Mouse (Mus musculus) C2C12 (cell line): ENCODE measurements around the gene Aak1. TPM values are rescaled to one million over a fixed set of nuclear protein-coding genes. Genes with fewer than 3 reads are reported as not detected.

Experiments used
- H3K27me3 ChIP-seq: one replicate; pipeline ENCODE4 v1.6.1; 2011; ENCODE audit not compliant: control insufficient read depth, insufficient read depth, insufficient read length
- H3K36me3 ChIP-seq: one replicate; pipeline ENCODE4 v1.6.1; 2011; ENCODE audit not compliant: control insufficient read depth, insufficient read depth
- H3K4me3 ChIP-seq: one replicate; pipeline ENCODE4 v1.5.1; 2011; ENCODE audit warnings: mild to moderate bottlenecking, control low read depth; ENCODE audit not compliant: poor library complexity, insufficient read depth, severe bottlenecking
- H3K79me2 ChIP-seq: one replicate; pipeline ENCODE4 v1.6.1; 2011; ENCODE audit not compliant: control insufficient read depth, insufficient read depth
- H3K79me3 ChIP-seq: one replicate; pipeline ENCODE4 v1.6.1; 2011; ENCODE audit warnings: low read depth, control low read depth
- H3ac ChIP-seq: one replicate; pipeline ENCODE3; 2011; ENCODE audit warnings: low read depth; ENCODE audit not compliant: control insufficient read depth, insufficient read length
- CEBPB ChIP-seq: IDR thresholded peaks from one replicate; pipeline ENCODE4 v1.6.1; 2011; ENCODE audit warnings: low read depth, mild to moderate bottlenecking, control low read depth, moderate library complexity
- CTCF ChIP-seq: IDR thresholded peaks from one replicate; pipeline ENCODE4 v1.5.1; 2011; ENCODE audit not compliant: control insufficient read depth, insufficient read depth, insufficient read length
- FOSL1 ChIP-seq: IDR thresholded peaks from one replicate; pipeline ENCODE4 v1.8.0; 2011; ENCODE audit warnings: mild to moderate bottlenecking, low read length; ENCODE audit not compliant: poor library complexity, insufficient read depth, severe bottlenecking
- MAX ChIP-seq: IDR thresholded peaks from one replicate; pipeline ENCODE4 v1.6.1; 2011; ENCODE audit warnings: mild to moderate bottlenecking, control low read depth
- MYOD1 ChIP-seq: IDR thresholded peaks from one replicate; pipeline ENCODE4 v1.6.1; 2011; ENCODE audit warnings: low read depth; ENCODE audit not compliant: control insufficient read depth, insufficient read length
- MYOG ChIP-seq: IDR thresholded peaks from one replicate; pipeline ENCODE4 v1.6.1; 2011; ENCODE audit not compliant: control insufficient read depth, insufficient read length; ENCODE audit errors: extremely low read depth
- USF1 ChIP-seq: IDR thresholded peaks from one replicate; pipeline ENCODE4 v1.6.1; 2011; ENCODE audit warnings: low read depth, mild to moderate bottlenecking, control low read depth, moderate library complexity
- polyA plus RNA-seq: library from polyadenylated mRNA; unstranded; fragments of >200 nt; fragmentation: generic; extraction: Trizol; gene quantifications from one replicate; pipeline ENCODE4 v1.2.1, GENCODE M21; 2012; ENCODE audit warnings: missing spikeins

The Aak1 gene
- polyA plus RNA-seq, 1 experiment: 12.8 TPM

DNA sequence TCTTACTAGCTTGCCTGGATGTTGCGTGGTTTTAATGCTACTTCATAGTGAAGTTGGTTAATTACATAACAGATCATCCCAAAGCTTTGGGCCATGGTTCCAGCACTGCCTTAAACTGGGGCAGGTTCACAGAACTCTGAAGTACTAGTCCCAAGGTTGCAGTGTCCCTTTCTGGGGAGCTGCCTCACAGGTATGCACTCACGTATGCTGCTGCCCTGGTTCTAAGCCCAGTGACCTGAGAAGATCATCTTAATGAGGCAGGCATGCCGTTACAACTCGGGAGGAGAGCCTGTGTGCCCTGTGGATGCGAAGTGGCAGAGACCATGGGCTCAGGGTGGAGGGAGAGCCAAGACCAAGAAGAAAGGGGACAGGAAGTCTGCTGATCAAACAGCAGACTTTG, 29.4 kb upstream of the Aak1 start:
- H3K4me3 ChIP-seq: no peak overlapping the region
- no peaks in the 10 kb centered on the region for H3K27me3 ChIP-seq
- no peak overlapping the region for H3ac ChIP-seq
- no peaks in the 10 kb centered on the region for H3K79me2 ChIP-seq
- no peaks in the 10 kb centered on the region for H3K79me3 ChIP-seq
- TF ChIP-seq USF1: no peak
- no peak for TF ChIP-seq CEBPB
- no peak for TF ChIP-seq CTCF
- no peak for TF ChIP-seq MAX
- no peak for TF ChIP-seq MYOG
- no peaks in the 10 kb centered on the region for H3K36me3 ChIP-seq

DNA sequence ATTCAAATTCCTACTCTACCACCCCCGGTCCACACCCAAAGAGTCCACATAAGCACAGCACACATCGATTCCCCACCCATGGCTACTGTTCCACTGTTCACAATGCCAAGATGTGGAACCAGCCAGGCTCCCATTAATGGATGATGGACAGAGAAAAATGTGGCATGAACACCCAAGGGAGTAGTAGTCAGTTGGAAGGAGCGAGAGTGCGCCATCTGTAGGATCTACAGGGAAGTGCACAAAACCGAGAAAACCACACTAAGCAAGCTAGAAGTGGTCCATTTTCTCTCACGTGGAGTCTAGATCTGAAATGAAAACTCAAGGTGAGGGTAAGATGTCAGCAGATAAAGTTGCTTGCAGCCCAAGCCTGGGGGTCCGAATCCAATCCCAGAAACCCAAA, 28.6 kb upstream of the Aak1 start:
- Histone ChIP-seq H3K79me3 (no peaks in the 10 kb centered on the region), H3ac (no peak overlapping the region), H3K4me3 (no peak overlapping the region), H3K27me3 (no peaks in the 10 kb centered on the region), H3K36me3 (no peaks in the 10 kb centered on the region), H3K79me2 (no peaks in the 10 kb centered on the region)
- TF ChIP-seq MYOG (no peak), MYOD1 (no peak), CTCF (no peak), MAX (no peak), FOSL1 (no peak)

DNA sequence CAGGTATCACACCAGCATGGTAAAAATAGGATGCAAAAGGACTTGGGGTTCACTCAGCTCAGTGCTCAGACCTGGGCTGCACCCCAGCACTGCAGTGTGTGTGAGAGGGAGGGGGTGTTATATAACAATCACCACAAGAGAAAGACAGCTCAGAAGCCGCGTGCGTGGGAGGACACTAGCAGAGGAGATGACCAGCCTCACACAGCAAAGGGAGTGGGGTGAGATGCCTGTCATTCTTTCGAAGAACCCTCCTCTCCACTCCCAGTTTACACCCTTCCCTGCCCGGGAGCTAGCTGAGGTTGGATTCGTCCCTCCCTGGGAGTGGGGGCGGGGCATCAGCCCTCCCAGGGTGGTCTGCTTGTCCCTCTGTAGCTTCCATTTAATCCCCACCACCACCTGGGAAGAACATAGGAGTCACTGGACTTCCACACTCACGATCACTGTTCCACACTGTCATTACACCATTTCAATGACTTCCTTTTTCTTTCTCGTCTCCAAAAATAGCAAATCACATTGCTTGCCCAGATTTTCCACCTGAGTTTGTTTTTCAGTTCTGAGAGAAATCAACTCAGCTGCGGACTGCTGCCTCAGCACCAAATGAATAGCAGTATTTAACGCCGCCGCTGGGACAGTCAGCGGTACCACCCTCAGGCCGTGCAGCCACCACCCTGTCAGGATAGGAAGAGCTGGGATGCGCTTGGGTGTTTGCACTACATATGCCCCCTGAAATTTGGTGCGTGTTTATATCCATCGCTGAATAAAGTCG, 26.8 kb upstream of the Aak1 start:
- no peak overlapping the region for H3K4me3 ChIP-seq
- no peaks in the 10 kb centered on the region for H3K79me2 ChIP-seq
- no peaks in the 10 kb centered on the region for H3K79me3 ChIP-seq
- H3K36me3 ChIP-seq: no peaks in the 10 kb centered on the region
- no peaks in the 10 kb centered on the region for H3K27me3 ChIP-seq
- H3ac ChIP-seq: no peak overlapping the region
- TF ChIP-seq FOSL1 (no peak), CTCF (no peak), MAX (no peak), MYOG (no peak), MYOD1 (no peak), USF1 (no peak), CEBPB (no peak)

DNA sequence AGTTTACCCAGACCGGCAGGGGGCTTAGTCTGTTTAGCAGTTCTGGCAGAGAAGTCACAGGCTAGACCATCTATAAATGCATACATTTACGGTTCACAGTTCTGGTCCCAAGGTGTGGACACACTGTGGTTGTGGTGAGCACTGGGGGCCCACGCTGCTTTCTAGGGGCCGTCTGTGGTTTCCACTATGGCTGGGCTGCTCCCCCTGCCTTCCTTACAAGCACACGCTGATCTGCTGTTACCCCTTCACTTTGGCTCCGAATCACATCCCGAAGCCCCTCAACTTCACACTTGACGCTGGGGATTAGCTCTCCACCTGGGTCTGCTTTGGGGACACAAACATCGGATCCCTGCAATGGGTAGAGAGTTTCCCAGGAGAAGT, 26.3 kb upstream of the Aak1 start:
- Histone ChIP-seq H3K36me3 (no peaks in the 10 kb centered on the region), H3K27me3 (no peaks in the 10 kb centered on the region), H3K79me3 (no peaks in the 10 kb centered on the region), H3K4me3 (no peak overlapping the region), H3ac (no peak overlapping the region), H3K79me2 (no peaks in the 10 kb centered on the region)
- TF ChIP-seq MYOG (no peak), MYOD1 (no peak), FOSL1 (no peak), CEBPB (no peak), USF1 (no peak), MAX (no peak), CTCF (no peak)

DNA sequence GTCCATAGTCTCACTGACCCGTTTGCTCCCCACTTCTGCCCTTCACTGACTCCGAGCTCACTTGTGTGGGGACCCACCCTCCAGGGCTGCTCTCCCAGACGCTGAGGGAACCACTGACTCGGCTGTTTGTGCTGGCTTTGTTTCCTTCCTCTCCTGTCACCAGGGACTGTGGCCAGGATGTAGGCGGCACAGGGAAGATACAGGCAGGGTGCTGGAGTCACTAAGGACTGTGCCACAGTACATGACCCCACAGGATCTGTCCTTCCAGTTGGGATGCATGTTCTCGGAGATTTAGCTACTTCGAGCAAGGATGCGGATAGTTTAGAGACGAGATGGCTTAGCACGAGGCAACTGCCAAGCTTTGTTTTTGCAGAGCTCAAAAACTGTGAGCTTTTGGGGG, 25.5 kb upstream of the Aak1 start:
- Histone ChIP-seq H3ac (no peak overlapping the region), H3K27me3 (no peaks in the 10 kb centered on the region), H3K79me3 (no peaks in the 10 kb centered on the region), H3K36me3 (no peaks in the 10 kb centered on the region), H3K79me2 (no peaks in the 10 kb centered on the region), H3K4me3 (no peak overlapping the region)
- no peak for TF ChIP-seq MAX
- no peak for TF ChIP-seq CTCF
- no peak for TF ChIP-seq FOSL1
- TF ChIP-seq MYOG: no peak
- TF ChIP-seq USF1: no peak
- no peak for TF ChIP-seq CEBPB
- no peak for TF ChIP-seq MYOD1

DNA sequence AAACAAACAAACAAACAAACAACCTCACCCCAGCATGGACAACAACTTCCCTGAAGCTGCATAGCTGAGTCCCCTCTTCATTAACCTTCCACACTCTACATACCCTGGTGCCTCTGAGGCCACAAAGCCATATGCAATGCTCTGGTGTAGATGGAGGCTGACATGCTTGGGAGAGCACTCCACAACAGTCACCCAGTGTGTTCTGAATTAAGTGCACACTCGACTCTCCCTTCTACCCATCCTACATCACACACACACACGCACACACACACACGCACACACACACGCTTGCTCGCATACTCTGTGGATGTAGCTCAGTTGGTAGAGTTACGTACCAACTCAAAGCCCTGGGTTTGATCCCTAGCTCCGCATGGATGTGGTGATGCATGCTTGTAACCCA, 24.9 kb upstream of the Aak1 start:
- TF ChIP-seq USF1 (no peak), FOSL1 (no peak), MYOG (no peak), CTCF (no peak), MAX (no peak), CEBPB (no peak)
- no peaks in the 10 kb centered on the region for H3K27me3 ChIP-seq
- H3K36me3 ChIP-seq: no peaks in the 10 kb centered on the region
- H3ac ChIP-seq: no peak overlapping the region
- H3K4me3 ChIP-seq: no peak overlapping the region
- H3K79me3 ChIP-seq: no peaks in the 10 kb centered on the region
- no peaks in the 10 kb centered on the region for H3K79me2 ChIP-seq
